Mouse (Mus musculus) liver (tissue): ENCODE measurements around the gene Stub1.
A peak's percentile ranks its signal among the peaks of the same experiment; 100 is the strongest.

Experiments
- DNase-seq: peaks from one replicate; pipeline ENCODE4 v3.0.0-alpha.2; 2020; ENCODE audit warnings: mixed read lengths

Stub1 gene

GRCm38 (mm10) chr17:25836397-25837075, 3.3 kb upstream of the Stub1 start:
- no peak for DNase-seq

- no peak for DNase-seq
Observed at GRCm38 (mm10) chr17:25835816-25836215, 2.6 kb upstream of the Stub1 start.

- no peak for DNase-seq
Observed at GRCm38 (mm10) chr17:25835301-25835700, 2.1 kb upstream of the Stub1 start.

DNA sequence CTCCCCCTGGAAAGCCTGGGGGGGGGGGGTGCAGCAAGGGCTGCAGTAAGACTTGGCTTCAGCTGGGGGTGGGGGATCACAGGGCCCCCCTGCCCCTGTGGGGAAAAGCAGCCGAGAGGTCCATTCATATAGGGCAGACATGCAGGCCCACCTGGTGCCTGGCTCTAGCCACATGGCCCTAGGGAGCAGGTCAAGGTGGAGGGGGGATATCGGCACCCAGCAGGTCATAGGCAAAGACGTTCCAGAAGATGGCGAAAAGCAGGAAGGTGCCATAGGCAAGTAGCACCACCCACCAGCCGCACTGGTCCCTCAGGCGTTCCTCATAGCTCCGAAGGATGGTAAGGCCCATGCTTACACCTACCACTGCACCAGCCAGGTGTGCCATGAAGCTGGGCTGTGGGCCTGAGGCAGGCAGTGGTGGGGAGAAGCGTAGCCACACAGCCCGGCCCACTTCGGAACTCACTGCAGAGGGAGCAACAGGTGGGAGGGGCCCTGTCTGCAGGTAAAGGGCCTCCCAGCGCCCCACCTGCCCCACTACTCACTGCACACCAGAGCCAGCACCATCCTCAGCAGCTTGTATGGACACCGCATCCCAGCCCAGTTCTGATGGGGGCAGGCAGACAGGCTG, 1.5 kb upstream of the Stub1 start:
- DNase-seq = no peak

DNA sequence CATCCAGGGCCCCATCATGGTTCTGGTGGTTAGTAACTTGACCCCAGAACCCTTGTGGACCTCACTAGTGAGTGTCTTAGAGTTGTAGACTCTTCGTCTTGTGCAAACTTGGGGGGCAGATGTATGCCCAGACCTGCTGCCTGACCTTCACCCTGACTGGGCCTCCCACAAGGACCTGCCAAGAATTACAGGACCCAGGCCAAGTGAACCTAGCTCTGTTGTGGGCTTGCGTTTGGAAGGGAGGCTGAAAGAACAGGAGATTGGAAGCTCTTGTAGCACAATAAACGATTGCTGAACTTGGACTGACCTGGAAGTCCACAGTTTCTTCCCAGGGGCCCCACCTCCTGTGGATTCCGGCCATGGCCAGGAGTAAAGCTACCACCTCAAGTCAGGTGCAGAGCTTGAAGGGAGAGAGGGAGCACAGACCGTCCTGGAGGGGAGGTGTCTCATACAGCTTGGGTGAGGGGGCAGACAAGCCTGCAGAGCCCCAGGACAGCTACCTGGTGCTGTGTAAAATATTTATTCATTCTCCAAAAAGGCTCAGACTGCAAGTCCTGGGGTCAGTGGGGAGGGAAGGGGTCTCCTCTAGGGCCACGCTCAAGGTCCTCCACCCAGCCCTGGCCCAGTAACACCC, 874 bp upstream of the Stub1 start:
- no peak for DNase-seq

DNA sequence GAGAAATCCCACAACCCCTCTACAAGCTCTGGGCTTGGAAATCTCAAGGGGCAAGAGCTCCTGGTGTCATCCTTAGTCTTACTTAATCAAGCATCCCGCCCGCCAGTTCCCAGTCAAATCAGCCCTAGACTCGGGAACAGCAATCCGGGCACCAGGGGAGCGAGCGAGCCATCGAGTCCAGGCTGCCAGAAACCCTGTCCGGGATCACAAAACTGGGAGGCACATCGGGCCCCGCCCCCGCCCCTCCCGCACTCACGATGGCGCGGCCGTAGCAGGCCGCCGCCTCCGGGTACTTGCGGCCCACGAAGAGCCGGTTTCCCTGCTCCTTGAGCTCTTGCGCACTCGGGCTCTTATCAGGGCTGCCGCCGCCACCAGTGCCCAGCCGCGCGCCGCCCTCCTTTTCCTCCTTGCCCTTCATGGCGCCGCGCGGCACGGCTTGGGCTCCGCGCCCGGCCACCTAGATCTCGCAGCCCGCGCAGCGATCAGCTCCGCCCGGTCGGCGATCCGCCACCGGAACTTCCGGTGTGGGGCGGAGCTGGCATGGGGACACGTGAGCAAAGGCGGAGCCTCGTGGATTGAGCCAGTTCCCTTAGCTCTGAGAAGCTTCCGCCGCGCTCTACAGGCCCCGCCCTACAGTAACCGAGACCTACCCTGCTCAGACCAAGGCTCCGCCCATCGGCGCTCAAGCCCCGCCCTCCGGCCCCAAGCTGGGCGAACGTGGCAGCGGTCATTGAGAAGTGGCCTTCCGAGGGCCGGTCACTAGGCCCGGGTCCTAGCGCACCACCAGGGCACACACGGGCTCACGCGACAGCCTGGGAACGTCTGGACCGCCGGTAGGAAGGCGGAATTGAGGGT, 541 bp downstream of the Stub1 start:
- peak; percentile 100 for DNase-seq

GRCm38 (mm10) chr17:25831451-25832281, 1.5 kb downstream of the Stub1 start:
- no peak for DNase-seq

DNA sequence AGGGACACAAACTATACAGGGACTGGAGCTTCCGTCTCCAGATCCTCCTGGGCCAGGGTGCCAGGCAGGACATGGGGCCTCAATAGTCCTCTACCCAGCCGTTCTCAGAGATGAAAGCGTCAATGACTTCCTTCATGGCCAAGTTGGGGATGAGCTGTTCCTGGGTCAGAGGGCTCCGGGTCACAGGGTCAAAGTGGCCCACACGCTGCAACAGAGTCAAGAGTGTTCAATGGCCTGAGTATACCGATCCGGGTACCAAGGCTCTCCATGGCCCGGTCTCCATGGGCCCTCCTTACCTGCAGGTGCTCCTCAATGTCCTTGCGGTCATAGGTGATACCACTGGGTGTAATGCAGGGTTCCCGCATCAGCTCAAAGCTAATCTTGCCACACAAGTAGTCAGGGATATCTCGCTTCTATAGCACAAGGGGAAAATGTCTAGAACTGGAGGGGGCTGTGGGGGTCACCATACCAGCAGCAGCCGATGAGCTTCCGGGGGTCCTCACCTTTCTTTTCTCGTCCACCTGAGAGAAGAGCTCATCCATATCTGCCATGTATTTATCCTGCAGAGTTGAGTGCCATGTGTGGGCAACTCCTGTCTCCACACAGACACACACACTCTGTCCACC, 2.3 kb downstream of the Stub1 start:
- no peak for DNase-seq

GRCm38 (mm10) chr17:25830200-25830753, 2.9 kb downstream of the Stub1 start:
- DNase-seq = no peak

DNA sequence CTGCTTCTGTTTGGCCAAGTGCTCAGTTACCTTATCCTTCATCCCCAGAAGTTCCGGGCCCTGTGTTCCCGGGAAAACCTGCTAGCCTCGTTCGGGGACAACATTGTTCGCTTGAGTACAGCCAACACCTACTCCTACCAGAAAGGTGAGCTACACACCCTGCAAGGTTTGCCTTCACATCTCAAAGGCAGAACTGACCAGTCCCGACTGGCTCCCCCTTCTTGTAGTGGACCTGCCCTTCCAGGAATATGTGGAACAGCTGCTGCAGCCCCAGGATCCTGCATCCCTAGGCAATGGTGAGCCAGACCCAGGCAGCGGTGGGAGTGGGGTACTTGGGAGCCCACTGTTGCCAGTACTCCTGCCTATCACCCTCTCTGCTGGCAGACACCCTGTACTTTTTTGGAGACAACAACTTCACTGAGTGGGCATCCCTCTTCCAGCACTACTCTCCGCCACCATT, 3.6 kb downstream of the Stub1 start:
- no peak for DNase-seq

GRCm38 (mm10) chr17:25828712-25829557, 4.3 kb downstream of the Stub1 start, which contains the start of gene Jmjd8:
Jmjd8 (plus strand) TSS chr17:25828867.
- peak; percentile 82 for DNase-seq

DNA sequence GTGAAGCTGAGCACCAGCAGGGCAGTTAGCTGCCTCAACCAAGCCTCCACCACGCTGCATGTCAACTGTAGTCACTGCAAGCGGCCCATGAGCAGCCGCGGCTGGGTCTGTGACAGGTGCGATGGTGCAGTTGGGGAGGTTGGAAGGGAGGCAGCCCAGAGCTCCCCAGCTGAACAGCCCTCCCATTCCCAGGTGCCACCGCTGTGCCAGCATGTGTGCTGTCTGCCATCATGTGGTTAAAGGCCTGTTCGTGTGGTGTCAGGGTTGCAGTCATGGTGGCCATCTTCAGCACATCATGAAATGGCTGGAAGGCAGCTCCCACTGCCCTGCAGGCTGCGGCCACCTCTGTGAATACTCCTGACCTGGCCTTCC, 5.0 kb downstream of the Stub1 start:
- no peak for DNase-seq

DNA sequence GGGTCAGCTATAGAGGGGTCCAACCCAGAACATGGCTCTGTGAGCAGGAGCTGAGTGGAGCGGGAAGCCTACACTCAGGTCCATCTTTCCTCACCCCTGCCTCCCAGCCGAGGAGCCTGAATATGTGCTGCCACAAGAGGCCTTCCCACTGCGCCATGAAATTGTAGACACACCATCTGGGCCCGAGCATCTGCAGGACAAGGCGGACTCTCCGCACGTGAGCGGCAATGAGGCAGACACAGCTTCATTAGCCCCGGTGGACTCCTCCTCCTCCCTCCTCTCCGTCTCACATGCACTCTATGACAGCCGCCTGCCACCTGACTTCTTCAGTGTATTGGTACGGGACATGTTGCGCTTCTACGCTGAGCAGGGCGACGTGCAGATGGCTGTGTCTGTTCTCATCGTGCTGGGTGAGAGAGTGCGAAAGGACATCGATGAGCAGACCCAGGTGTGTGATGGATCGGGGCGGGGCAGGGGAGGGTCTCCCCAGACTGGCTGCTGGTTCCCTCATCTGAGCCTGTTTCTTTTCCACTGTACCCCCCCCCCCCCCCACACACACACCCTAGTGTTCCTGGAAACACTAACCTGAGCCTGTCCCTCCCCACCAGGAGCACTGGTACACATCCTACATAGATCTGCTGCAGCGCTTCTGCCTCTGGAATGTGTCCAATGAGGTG, 5.5 kb downstream of the Stub1 start:
- no peak for DNase-seq

DNA sequence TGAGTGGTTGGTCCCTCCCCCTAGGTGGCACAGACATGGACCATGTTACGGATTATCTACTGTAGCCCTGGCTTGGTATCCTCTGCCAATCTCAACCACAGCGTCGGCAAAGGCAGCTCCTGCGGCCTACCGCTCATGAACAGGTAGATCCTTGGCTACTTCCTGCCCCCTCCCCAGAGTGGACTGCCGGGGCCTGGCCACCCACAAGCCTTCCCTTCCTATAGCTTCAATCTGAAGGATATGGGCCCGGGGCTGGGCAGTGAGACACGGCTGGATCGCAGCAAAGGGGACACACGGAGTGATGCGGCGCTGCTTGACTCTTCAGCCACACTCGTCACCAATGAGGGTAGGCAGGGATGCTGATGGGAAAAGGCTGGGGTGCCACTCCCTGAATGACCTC, 6.2 kb downstream of the Stub1 start:
- no peak for DNase-seq

DNA sequence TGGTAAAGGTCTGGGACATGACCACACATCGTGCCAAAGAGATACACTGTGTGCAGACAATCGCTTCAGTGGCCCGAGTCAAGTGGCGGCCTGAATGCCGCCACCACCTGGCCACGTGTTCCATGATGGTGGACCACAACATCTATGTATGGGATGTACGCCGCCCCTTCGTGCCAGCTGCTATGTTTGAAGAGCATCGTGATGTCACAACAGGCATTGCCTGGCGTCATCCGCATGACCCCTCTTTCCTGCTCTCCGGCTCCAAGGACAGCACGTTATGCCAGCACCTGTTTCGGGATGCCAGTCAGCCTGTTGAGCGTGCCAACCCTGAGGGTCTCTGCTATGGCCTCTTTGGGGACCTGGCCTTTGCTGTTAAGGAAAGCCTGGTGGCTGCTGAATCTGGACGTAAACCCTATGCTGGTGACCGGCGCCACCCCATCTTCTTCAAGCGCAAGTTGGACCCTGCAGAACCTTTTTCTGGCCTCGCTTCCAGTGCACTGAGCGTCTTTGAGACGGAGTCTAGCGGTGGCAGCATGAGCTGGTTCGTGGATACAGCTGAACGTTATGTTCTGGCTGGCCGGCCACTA, 7.1 kb downstream of the Stub1 start:
- DNase-seq = no peak

- no peak for DNase-seq
Observed at GRCm38 (mm10) chr17:25825311-25825710, 7.9 kb downstream of the Stub1 start.

DNA sequence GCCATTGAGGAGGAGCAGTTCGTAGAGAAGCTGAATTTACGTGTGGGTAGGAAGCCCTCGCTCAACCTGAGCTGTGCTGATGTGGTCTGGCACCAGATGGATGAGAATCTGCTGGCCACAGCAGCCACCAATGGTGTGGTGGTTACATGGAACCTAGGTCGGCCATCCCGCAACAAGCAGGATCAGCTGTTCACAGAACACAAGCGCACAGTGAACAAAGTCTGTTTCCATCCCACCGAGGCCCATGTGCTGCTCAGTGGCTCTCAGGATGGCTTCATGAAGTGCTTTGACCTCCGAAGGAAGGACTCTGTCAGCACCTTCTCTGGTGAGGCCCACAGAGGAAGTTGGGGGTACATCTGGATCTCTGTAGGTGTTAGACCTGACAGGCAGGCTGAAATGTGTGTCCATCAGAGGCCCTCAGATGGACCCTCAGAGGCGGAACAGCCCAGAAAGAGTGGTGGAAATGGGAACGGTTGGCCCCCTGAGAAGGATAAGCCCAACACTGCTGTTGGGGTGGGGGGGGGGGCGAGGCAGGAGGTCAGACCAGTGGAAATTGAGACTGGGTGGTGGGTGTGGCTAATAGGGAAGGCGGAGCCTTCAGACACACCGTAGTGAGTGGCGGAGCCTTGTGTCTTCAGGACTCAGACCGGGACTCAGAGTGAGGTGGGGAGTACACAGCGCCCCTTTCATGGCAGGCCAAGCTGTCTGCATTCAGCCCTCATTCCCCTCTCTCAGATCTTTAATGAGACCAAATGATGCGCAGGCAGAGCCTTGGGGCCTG, 8.7 kb downstream of the Stub1 start:
- peak; percentile 51 for DNase-seq

DNA sequence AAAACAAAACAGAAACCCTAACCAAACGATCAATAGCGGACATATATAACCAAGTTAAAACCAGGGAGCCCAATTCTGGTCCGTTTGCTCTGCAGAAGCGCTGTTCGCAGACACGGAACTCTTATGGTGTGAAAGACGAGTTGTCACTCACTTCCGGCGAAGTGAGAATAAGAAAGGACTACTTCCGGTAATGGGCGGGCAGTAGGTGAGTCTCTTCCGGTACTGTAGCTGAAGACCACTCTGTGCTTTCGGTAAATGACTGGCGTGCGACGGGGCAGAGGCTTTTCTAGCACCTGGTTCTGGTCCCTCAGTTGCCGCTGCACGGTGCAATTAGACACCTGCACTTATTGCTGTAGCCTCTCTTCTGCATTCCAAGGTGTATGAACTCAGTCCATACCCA, 9.8 kb downstream of the Stub1 start, which contains the start of gene Wdr24:
Gene Wdr24 (plus strand): TSS at position 176 of the 400 bp plus-strand sequence.
- DNase-seq = peak; percentile 72
